Mouse (Mus musculus) neutrophil, adult 65 days (primary cell): ENCODE measurements around the gene Zc3h14. TPM values are rescaled to one million over a fixed set of nuclear protein-coding genes. Genes with fewer than 3 reads are reported as not detected.

Experiments
- total RNA-seq: library from RNA; stranded (reverse); gene quantifications from 2 replicates; pipeline ENCODE4 v1.2.4, GENCODE M21; 2023

Gene Zc3h14
- 51.4 and 59.3 TPM in 2 replicates for total RNA-seq

GRCm38 (mm10) chr12:98746746-98747379, at the start of gene Zc3h14:
Gene Zc3h14 (plus strand): TSS chr12:98746964.

GRCm38 (mm10) chr12:98736951-98737800, 9.6 kb upstream of the Zc3h14 start, which contains the start of gene Ptpn21:
Gene Ptpn21 (minus strand): TSS chr12:98737405.

Other genes with a start within 250 kb of the Zc3h14 start
- not detected in 2 replicates for gene Kcnk10, start 168.7 kb upstream of the Zc3h14 start, total RNA-seq
- gene Spata7, start 118.8 kb upstream of the Zc3h14 start, total RNA-seq: 6.0 and 10.2 TPM in 2 replicates
- gene Ptpn21, start 9.6 kb upstream of the Zc3h14 start, total RNA-seq: 1.8 and 2.2 TPM in 2 replicates
- 3.3 and 6.2 TPM in 2 replicates for gene Eml5, start 154.5 kb downstream of the Zc3h14 start, total RNA-seq
- gene Ttc8, start 173.6 kb downstream of the Zc3h14 start, total RNA-seq: 0.91 and 1.1 TPM in 2 replicates